Mouse (Mus musculus) bone marrow macrophage, adult 2 months (primary cell): ENCODE data around the gene Alkbh3. TPM values are rescaled to one million over a fixed set of nuclear protein-coding genes. Genes with fewer than 3 reads are reported as not detected.

Experiments used
- H3K27ac ChIP-seq: 2 replicates; pipeline ENCODE4 v1.5.1; 2012; ENCODE audit warnings: low read depth, low read length; ENCODE audit not compliant: insufficient read depth
- H3K4me1 ChIP-seq: 2 replicates; pipeline ENCODE4 v1.6.1; 2012; ENCODE audit warnings: low read length; ENCODE audit not compliant: control insufficient read depth, insufficient read depth
- H3K4me3 ChIP-seq: 2 replicates; pipeline ENCODE4 v1.5.1; 2012; ENCODE audit warnings: mild to moderate bottlenecking, low read length, moderate library complexity; ENCODE audit not compliant: insufficient read depth
- CTCF ChIP-seq: IDR thresholded peaks from 2 replicates; pipeline ENCODE4 v1.5.1; 2012; ENCODE audit warnings: low read depth, mild to moderate bottlenecking, low read length, moderate library complexity
- POLR2A ChIP-seq: IDR thresholded peaks from 2 replicates; pipeline ENCODE4 v1.6.1; 2012; ENCODE audit warnings: mild to moderate bottlenecking, low read depth, low read length, borderline replicate concordance
- polyA plus RNA-seq: library from polyadenylated mRNA; stranded (reverse); fragments of >200 nt; gene quantifications from 2 replicates; pipeline ENCODE4 v1.2.4, GENCODE M21; 2012; ENCODE audit not compliant: missing spikeins, insufficient read depth, insufficient read length

Alkbh3 gene
- polyA plus RNA-seq: 37.4 and 38.8 TPM in 2 replicates

GRCm38 (mm10) chr2:94010335-94011291 lies at the start of gene Alkbh3:
Alkbh3 (minus strand) TSS chr2:94010807.
- peak within 1 kb of the TSS; percentile 78 for H3K4me3 ChIP-seq
- H3K27ac ChIP-seq: no peak within 1 kb of the TSS
- TF ChIP-seq POLR2A: no peak
- no peak for TF ChIP-seq CTCF
- H3K4me1 ChIP-seq: no peaks in the 10 kb centered on the region; the same call in 1 of the 2 replicates

DNA sequence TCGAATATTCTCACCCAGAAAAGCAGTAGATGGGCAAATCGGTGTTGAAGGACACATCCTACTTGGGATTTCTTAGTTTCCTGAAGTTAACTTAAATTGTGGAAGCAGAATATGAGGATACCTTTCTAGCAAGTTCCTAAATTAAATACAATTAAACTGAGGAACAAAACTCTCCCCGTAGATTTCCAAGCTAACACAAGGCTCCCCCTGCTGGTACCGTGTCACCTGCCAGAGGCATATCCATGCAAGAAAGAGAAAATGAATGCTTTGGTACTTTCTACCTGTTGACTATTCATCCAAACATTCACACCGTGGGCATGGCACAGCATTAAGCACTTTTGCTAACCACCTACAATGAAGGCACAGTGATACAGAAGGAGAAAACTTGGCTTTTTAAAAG lies 48.9 kb upstream of the Alkbh3 start:
- peaks cover 11% of the 10 kb centered on the region for H3K4me1 ChIP-seq
- H3K27ac ChIP-seq: no peak overlapping the region
- no peak for TF ChIP-seq POLR2A
- TF ChIP-seq CTCF: no peak
- no peak overlapping the region for H3K4me3 ChIP-seq

GRCm38 (mm10) chr2:94054813-94055212 lies 44.2 kb upstream of the Alkbh3 start:
- Histone ChIP-seq H3K27ac (no peak overlapping the region), H3K4me3 (no peak overlapping the region), H3K4me1 (peaks cover 17% of the 10 kb centered on the region)
- TF ChIP-seq POLR2A: no peak
- no peak for TF ChIP-seq CTCF

DNA sequence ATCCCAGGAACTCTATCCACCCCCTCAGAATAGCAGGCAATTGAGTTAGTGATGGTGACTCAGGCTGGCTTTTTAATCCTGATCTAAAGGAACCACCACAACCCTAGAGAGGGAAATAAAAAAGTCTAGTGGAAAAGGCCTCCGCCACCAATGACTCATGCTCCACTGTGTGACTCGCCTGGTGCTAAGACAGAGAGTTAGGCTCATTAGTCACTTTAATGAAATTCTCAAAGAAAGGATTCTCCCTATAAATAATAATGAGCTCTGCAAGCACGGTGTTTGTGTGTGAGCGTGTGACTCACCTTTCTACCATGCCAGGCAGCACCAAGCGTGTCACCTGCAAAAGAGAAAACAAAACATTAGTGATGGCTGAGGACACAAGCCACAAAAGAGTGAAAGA lies 41.3 kb upstream of the Alkbh3 start:
- Histone ChIP-seq H3K4me1 (peaks cover 17% of the 10 kb centered on the region), H3K4me3 (no peak overlapping the region), H3K27ac (no peak overlapping the region)
- TF ChIP-seq CTCF (no peak), POLR2A (no peak)

DNA sequence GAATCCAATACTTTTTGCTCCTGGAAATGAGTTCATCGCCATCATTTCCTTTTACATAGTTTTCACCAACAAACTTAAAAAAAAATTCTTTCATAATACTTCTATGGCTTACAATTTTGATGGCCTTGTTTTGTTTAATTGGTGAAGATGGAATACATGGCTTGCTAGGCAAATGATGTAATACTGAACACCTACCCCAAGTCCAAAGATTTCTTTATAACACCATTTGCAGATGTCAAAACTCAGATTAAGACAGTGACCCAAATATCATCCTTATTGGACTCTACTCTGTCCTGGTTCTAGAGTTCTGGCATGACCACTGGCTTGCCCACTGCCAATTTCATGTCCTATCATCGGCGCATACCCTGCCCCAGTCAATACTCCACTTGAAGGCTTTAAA lies 40.3 kb upstream of the Alkbh3 start:
- Histone ChIP-seq H3K4me1 (peaks cover 22% of the 10 kb centered on the region), H3K27ac (no peak overlapping the region), H3K4me3 (no peak overlapping the region)
- no peak for TF ChIP-seq POLR2A
- TF ChIP-seq CTCF: no peak

DNA sequence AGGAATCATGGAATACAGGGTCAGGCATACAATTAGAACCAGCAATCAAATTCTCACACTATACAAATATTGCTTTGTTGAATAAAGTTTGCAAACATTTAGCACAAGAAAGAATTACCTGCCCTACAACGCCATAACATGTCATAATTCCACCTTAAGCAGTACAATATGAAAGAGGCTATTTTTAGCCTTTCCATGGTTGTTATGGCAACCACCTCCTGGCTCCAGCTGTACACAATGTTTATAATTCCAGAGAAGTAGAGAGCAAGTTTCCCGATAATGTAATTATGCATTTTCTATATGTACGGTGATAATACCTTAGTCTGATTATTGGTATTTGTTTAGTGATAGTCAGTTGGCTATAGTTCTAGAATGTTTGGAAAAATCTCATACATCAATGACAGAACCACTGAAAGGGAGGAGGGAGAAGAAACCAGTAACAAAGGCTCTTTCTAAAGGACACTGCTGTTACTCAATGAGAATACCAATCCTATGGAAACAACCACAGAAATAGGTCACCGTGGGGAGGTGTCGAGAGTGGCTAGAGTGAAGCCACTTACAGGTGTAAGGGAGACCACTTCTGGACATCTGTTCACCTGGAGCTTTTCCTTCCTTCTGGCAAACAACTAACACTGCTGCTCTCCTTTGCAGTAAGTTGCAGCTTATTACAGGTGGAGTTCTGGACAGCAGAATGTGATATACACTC lies 39.0 kb upstream of the Alkbh3 start:
- TF ChIP-seq CTCF: no peak
- TF ChIP-seq POLR2A: no peak
- Histone ChIP-seq H3K27ac (no peak overlapping the region), H3K4me1 (peaks cover 33% of the 10 kb centered on the region), H3K4me3 (no peak overlapping the region)

DNA sequence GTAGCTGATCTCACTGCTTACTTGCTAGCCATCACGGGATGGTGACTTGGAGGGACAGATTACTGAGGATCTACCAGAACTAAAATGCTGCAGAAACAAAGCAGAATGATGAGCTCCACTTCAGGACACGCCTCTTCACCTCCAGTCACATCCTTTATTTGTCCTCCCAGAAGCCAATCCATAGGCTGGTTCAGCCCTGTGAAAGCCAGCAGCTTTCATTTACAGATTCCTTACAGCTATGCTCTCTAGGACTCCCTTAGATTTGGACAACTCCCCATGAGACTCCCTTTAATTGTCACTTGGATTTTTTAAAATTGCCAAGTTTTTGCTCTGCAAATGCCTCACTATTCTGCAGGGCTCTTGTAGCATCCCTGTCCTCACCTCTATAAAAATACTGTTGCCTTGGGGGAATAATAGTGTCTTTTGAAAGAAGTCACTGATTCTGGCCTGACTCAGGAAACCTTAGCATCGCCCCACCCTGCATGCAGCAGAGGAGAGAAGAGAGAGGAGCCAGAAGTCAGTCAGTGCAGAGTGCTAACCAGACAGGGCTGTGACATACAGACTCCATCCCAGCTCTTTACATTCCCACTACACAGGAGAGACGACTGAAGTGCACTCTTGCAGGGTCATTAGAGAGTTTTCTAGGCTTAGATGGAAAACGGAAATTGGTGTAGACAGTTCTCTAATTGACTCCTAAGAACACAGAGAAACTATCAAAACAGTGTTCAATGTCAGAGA lies 38.3 kb upstream of the Alkbh3 start:
- Histone ChIP-seq H3K27ac (no peak overlapping the region), H3K4me3 (no peak overlapping the region), H3K4me1 (peaks cover 37% of the 10 kb centered on the region)
- TF ChIP-seq POLR2A: no peak
- no peak for TF ChIP-seq CTCF

GRCm38 (mm10) chr2:94048271-94048670 lies 37.7 kb upstream of the Alkbh3 start:
- Histone ChIP-seq H3K27ac (no peak overlapping the region), H3K4me3 (no peak overlapping the region), H3K4me1 (peaks cover 37% of the 10 kb centered on the region)
- no peak for TF ChIP-seq POLR2A
- TF ChIP-seq CTCF: no peak

DNA sequence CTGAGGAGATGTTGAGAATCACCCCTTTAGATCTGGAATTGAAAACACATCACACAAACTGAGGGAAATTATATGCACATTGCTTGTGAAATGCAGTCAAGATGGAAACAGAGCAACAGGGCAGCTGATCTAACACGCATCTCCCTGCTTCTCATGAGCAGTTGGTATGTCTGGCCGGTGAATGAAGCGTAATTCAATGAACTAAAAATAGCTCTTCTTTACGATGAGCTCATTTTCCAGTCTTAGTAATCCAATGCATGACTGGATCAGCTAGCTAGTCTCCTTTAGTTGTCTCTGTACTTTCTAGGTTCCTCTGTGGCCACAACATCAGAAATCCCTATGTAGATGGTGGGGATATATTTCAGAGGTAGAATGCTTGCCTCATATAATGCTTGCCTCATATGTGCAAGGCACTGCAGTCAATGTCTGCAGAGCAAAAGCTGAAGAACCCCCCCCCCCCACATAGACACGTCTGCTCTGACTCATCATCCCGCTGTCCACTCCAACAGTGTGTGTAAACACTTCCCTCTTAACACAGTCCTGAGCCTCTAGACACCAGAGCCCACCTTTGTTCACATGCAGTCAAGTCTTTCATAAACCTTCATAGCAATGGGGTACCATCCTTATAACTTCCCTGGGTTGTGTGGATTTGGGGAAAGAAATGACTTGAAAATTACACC lies 34.9 kb upstream of the Alkbh3 start:
- Histone ChIP-seq H3K4me1 (peaks cover 23% of the 10 kb centered on the region), H3K4me3 (no peak overlapping the region; the same call in 1 of the 2 replicates), H3K27ac (peak overlapping the region; percentile 18)
- TF ChIP-seq POLR2A (no peak), CTCF (no peak)
